12 mouse cellular contexts compared by ENCODE assay signal in the genomic region with DNA sequence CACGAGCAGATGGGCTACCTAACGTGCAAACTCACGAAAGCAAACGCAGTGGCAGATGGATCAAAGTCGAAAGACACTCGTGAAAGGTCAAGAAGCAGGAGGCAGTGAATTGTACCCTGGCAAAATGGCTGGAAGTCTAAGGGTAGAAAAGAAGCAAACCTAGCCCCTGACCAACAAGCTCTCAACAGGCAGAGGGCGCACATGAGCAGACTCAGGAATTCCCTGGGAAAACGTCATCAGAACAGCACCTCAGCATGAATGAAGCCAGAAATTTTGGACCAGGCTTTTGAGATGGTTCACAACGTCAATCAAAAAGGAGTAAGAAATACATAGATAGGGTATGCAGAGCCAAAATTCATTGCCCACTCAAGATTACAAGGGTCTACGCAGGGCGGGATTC. TPM values are rescaled to one million over a fixed set of nuclear protein-coding genes. Genes with fewer than 3 reads are reported as not detected.
A peak's percentile ranks its signal among the peaks of the same experiment; 100 is the strongest.
DNase-seq lines count a peak whose midpoint lies in the region; ATAC-seq and TF ChIP-seq lines count a peak whose summit lies in the region.
"Not testable (repeated sequence)": the region's sequence is repeated elsewhere in the genome, so short reads cannot be mapped to it uniquely, and the experiment has no call there.
"Had no signal": no experiment of that assay in that cellular context is flagged by ENCODE, and none has a peak within 500 bp of the region (broad histone marks: within the 10 kb centered on the region; RNA-seq: fewer than 3 reads in every experiment).

No protein-coding gene starts in this region.

- peak overlapping the region; percentile 37; the same call in 1 of the 2 replicates for H3K4me2 ChIP-seq in heart, embryonic 13.5 days
- not testable (repeated sequence) for H3K4me2 ChIP-seq in lung, embryonic 14.5 days
- H3K4me2 ChIP-seq in neural tube, embryonic 15.5 days = peak overlapping the region; percentile 44

- H3K9ac ChIP-seq in heart, embryonic 13.5 days; lung, embryonic 14.5 days; neural tube, embryonic 15.5 days (replicated peaks): not testable (repeated sequence)

- H3K36me3 ChIP-seq in embryonic facial prominence, embryonic 10.5 days (replicated peaks); heart, embryonic 13.5 days; lung, embryonic 14.5 days (ENCODE audit: insufficient read depth); neural tube, embryonic 15.5 days: not testable (repeated sequence)

- TF ChIP-seq CTCF in brain, embryonic 14.5 days (IDR thresholded peaks at IDR 0.05; ENCODE audit: borderline replicate concordance, extremely low read depth, insufficient read depth, insufficient read length) = peak; percentile 62; the same call in 1 of the 2 replicates
- peak; percentile 63 for TF ChIP-seq CTCF in lung, embryonic 14.5 days (IDR thresholded peaks at IDR 0.05; ENCODE audit: low read depth)

- not testable (repeated sequence) for H3K4me1 ChIP-seq in embryonic facial prominence, embryonic 10.5 days; heart, embryonic 13.5 days; lung, embryonic 14.5 days (ENCODE audit: insufficient read depth); neural tube, embryonic 15.5 days

- H3K27me3 ChIP-seq in embryonic facial prominence, embryonic 10.5 days (replicated peaks; ENCODE audit: low read depth, poor library complexity, severe bottlenecking); heart, embryonic 13.5 days (replicated peaks); lung, embryonic 14.5 days (ENCODE audit: insufficient read depth, low read length); neural tube, embryonic 15.5 days (replicated peaks): not testable (repeated sequence)

- ATAC-seq in heart, embryonic 13.5 days (ENCODE audit: extremely low read depth, insufficient number of reproducible peaks, low FRiP score, low TSS enrichment); lung, embryonic 14.5 days (ENCODE audit: insufficient read depth); neural tube, embryonic 15.5 days (ENCODE audit: low FRiP score): not testable (repeated sequence)

- not testable (repeated sequence) for TF ChIP-seq POLR2A in brain, embryonic 14.5 days (IDR thresholded peaks at IDR 0.05; ENCODE audit: borderline replicate concordance, extremely low read depth, insufficient read depth, insufficient read length, poor library complexity, severe bottlenecking)

- not testable (repeated sequence) for H3K27ac ChIP-seq in embryonic facial prominence, embryonic 10.5 days (replicated peaks); heart, embryonic 13.5 days (replicated peaks); lung, embryonic 14.5 days (ENCODE audit: low read depth); neural tube, embryonic 15.5 days (replicated peaks)

- H3K9me3 ChIP-seq in embryonic facial prominence, embryonic 10.5 days; heart, embryonic 13.5 days; lung, embryonic 14.5 days (ENCODE audit: low read depth, low read length); neural tube, embryonic 15.5 days (replicated peaks): not testable (repeated sequence)

- 11% methylated on average over 7 of the region's 11 CpGs for WGBS in embryonic facial prominence, embryonic 10.5 days
- WGBS in heart, embryonic 13.5 days = 4% methylated on average over 5 of the region's 11 CpGs
- 8% methylated on average over 5 of the region's 11 CpGs for WGBS in lung, embryonic 14.5 days
- 10% methylated on average over 7 of the region's 11 CpGs for WGBS in neural tube, embryonic 15.5 days

- H3K4me3 ChIP-seq in embryonic facial prominence, embryonic 10.5 days; heart, embryonic 13.5 days; lung, embryonic 14.5 days (ENCODE audit: low read depth, low read length): not testable (repeated sequence)
- 0 out of 2 replicates have a peak overlapping the region, but pooled peaks have one; percentile 17 for H3K4me3 ChIP-seq in neural tube, embryonic 15.5 days (replicated peaks)

- peak; percentile 82 for DNase-seq in brain, embryonic 14.5 days (ENCODE audit: low read depth)
- DNase-seq in embryonic facial prominence, embryonic 10.5 days (ENCODE audit: low spot score) = peak; percentile 68
- peak; percentile 29 for DNase-seq in kidney, adult 18-20 months
- peak; percentile 47 to 50 for DNase-seq in left cerebral cortex, adult 18-20 months (ENCODE audit: low spot score in 2 of 2)
- DNase-seq in lung, embryonic 14.5 days = peak; percentile 78

RNA-seq across cellular contexts. Expression of a gene that starts 1.0 kb away (rescaled TPM):
- polyA plus RNA-seq in brain, embryonic 14.5 days (2012; rRNA removed) = 0.74 and 1.2 TPM in 2 replicates
- 0.19 and 0.45 TPM in 2 replicates for polyA plus RNA-seq in embryonic facial prominence, embryonic 10.5 days (2016; fragmentation: Nextera tagmentation; extraction: Ambion mirVana)
- 0.17 TPM in 1 of 2 replicates, not detected in the other for polyA plus RNA-seq in heart, embryonic 13.5 days (2015; fragmentation: Nextera tagmentation; extraction: Ambion mirVana)
- total RNA-seq in left cerebral cortex, adult 18-20 months (2021) = under 1 TPM; 0.23 to 0.42 TPM
- 0.15 and 0.28 TPM in 2 replicates for polyA plus RNA-seq in lung, embryonic 14.5 days (2014; fragmentation: Nextera tagmentation; extraction: Ambion mirVana)
- 1.0 and 1.9 TPM in 2 replicates for polyA plus RNA-seq in neural tube, embryonic 15.5 days (2015; fragmentation: Nextera tagmentation; extraction: Ambion mirVana)
- total RNA-seq: adrenal gland, adult 2 months; gastrocnemius, postnatal 25 days had no signal
- polyA plus RNA-seq: embryonic facial prominence, embryonic 13.5 days; liver, embryonic 13.5 days had no signal

RNA-seq across cellular contexts. Expression of a gene that starts 49.0 kb away (rescaled TPM):
- polyA plus RNA-seq in brain, embryonic 14.5 days (2012; rRNA removed) = not detected in 2 replicates
- not detected in 2 replicates for polyA plus RNA-seq in embryonic facial prominence, embryonic 10.5 days (2016; fragmentation: Nextera tagmentation; extraction: Ambion mirVana)
- polyA plus RNA-seq in heart, embryonic 13.5 days (2015; fragmentation: Nextera tagmentation; extraction: Ambion mirVana) = not detected in 2 replicates
- total RNA-seq in left cerebral cortex, adult 18-20 months (2021) = not detected
- not detected in 2 replicates for polyA plus RNA-seq in lung, embryonic 14.5 days (2014; fragmentation: Nextera tagmentation; extraction: Ambion mirVana)
- polyA plus RNA-seq in neural tube, embryonic 15.5 days (2015; fragmentation: Nextera tagmentation; extraction: Ambion mirVana) = not detected in 2 replicates
- total RNA-seq: adrenal gland, adult 2 months; gastrocnemius, postnatal 25 days had no signal
- polyA plus RNA-seq: adrenal gland, adult 2 months; embryonic facial prominence, embryonic 13.5 days; inflammation-experienced regulatory T-cells, adult 6 months; liver, embryonic 13.5 days had no signal

Comparison
In these comparisons a context has a peak if more than half of its experiments do, and no peak if none do; other contexts are left out.
1. DNase-seq: peak in every context shown above with its lines; median percentile 82 in brain, embryonic 14.5 days; 78 in lung, embryonic 14.5 days; 68 in embryonic facial prominence, embryonic 10.5 days; 48 in left cerebral cortex, adult 18-20 months; 29 in kidney, adult 18-20 months.